Mouse (Mus musculus) monocyte, adult 59 days (primary cell): ENCODE measurements around the gene 4932429P05Rik. TPM values are rescaled to one million over a fixed set of nuclear protein-coding genes. Genes with fewer than 3 reads are reported as not detected.

Experiments
- total RNA-seq, 2 experiments: library from RNA; stranded (reverse); gene quantifications; one replicate each; pipeline ENCODE4 v1.2.4; 2023

Gene 4932429P05Rik
- not detected for total RNA-seq

DNA sequence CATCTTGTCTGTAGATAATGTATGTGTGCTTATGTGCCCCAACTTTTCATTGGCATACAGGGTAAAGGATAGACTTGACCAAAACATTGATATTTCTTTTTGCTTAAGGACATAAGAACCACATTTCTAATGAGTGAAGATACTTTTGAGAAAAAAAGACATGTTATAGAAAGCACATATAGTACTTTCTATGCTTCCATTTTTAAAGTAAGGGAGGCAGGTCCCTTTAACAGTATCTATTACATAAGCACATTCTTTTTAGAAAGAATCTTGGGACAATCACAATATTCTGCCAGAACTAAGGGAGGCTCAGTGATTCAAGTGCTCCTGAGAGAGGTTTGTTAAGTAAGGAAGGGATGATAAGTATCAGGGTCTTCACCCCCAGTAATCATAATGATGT, at the start of gene 4932429P05Rik:
4932429P05Rik (plus strand) TSS at position 301 of the 400 bp plus-strand sequence.

Other genes starting within 250 kb of the 4932429P05Rik start
- gene 4930415L06Rik, start 180.6 kb downstream of the 4932429P05Rik start, total RNA-seq = not detected